Mouse (Mus musculus) midbrain, embryonic 15.5 days (tissue): ENCODE results near the gene Timm44. TPM values are rescaled to one million over a fixed set of nuclear protein-coding genes. Genes with fewer than 3 reads are reported as not detected.
A peak's percentile ranks its signal among the peaks of the same experiment; 100 is the strongest.

Experiments
- ATAC-seq: fragments of 200-750 bp; cut with Nextera tagmentation; replicated peaks from 2 replicates; pipeline ENCODE4 v1.8.0; 2017; ENCODE audit warnings: moderate TSS enrichment
- H3K27ac ChIP-seq: fragments of 300-500 bp; sonication (generic); 2 replicates; pipeline ENCODE4 v1.5.1; 2015; ENCODE audit warnings: mild to moderate bottlenecking, inconsistent platforms
- H3K27me3 ChIP-seq: fragments of 300-500 bp; sonication (generic); replicated peaks from 2 replicates; pipeline ENCODE4 v1.6.1; 2015; ENCODE audit warnings: inconsistent platforms
- H3K36me3 ChIP-seq: fragments of 300-500 bp; sonication (generic); replicated peaks from 2 replicates; pipeline ENCODE4 v1.6.1; 2015; ENCODE audit warnings: inconsistent platforms
- H3K4me1 ChIP-seq: fragments of 300-500 bp; sonication (generic); 2 replicates; pipeline ENCODE4 v1.6.1; 2015; ENCODE audit warnings: inconsistent platforms
- H3K4me2 ChIP-seq: fragments of 300-500 bp; sonication (generic); 2 replicates; pipeline ENCODE4 v1.6.1; 2015; ENCODE audit warnings: inconsistent platforms, mild to moderate bottlenecking, moderate library complexity
- H3K4me3 ChIP-seq: fragments of 300-500 bp; sonication (generic); 2 replicates; pipeline ENCODE4 v1.5.1; 2015; ENCODE audit warnings: mild to moderate bottlenecking, inconsistent platforms
- H3K9ac ChIP-seq: fragments of 300-500 bp; sonication (generic); 2 replicates; pipeline ENCODE4 v1.6.1; 2015; ENCODE audit warnings: mild to moderate bottlenecking, inconsistent platforms
- H3K9me3 ChIP-seq: fragments of 300-500 bp; sonication (generic); 2 replicates; pipeline ENCODE4 v1.6.1; 2016; ENCODE audit warnings: inconsistent platforms
- WGBS: fragments of 180-500 bp; shearing (Covaris S2); methylation state at CpG from one replicate; pipeline ENCODE4 v1.1.7; 2015; ENCODE audit warnings: mixed read lengths; 5-methylcytosine and 5-hydroxymethylcytosine counted together
- polyA plus RNA-seq: library from polyadenylated mRNA; unstranded; fragments of >200 nt; fragmentation: Nextera tagmentation; extraction: Ambion mirVana; gene quantifications from 2 replicates; pipeline ENCODE4 v1.2.1, GENCODE M21; 2015

Gene Timm44
- polyA plus RNA-seq, 1 experiment from 2014 or later, result 46.7 TPM

- ATAC-seq, result no peak
- H3K9ac ChIP-seq, result no peak within 1 kb of the TSS
These were observed 27.7 kb downstream of the Timm44 start, which contains the start of gene Tgfbr3l for GRCm38 (mm10) chr8:4247951-4248540. TSS of gene Tgfbr3l (plus strand) at chr8:4248214.

GRCm38 (mm10) chr8:4247241-4247640, 28.5 kb downstream of the Timm44 start:
- Histone ChIP-seq H3K4me2 (no peak overlapping the region), H3K4me3 (no peak overlapping the region), H3K27ac (no peak overlapping the region), H3K9ac (no peak overlapping the region), H3K27me3 (no peaks in the 10 kb centered on the region; the same call in 1 of the 2 replicates), H3K4me1 (peaks cover 5% of the 10 kb centered on the region), H3K36me3 (peaks cover 43% of the 10 kb centered on the region), H3K9me3 (no peaks in the 10 kb centered on the region)
- no peak for ATAC-seq
- WGBS, result 92% methylated on average over 8 of the region's 8 CpGs

More at GRCm38 (mm10) chr8:4247951-4248540, 27.7 kb downstream of the Timm44 start, which contains the start of gene Tgfbr3l:
- Histone ChIP-seq H3K4me3 (no peak within 1 kb of the TSS), H3K27ac (no peak within 1 kb of the TSS), H3K4me2 (no peak within 1 kb of the TSS), H3K27me3 (no peaks in the 10 kb centered on the region; the same call in 1 of the 2 replicates), H3K36me3 (peaks cover 37% of the 10 kb centered on the region), H3K9me3 (no peaks in the 10 kb centered on the region), H3K4me1 (peaks cover 9% of the 10 kb centered on the region)
- 76% methylated on average over 15 of the region's 15 CpGs for WGBS

- Histone ChIP-seq H3K4me1 (peaks cover 15% of the 10 kb centered on the region), H3K36me3 (peaks cover 43% of the 10 kb centered on the region), H3K27ac (no peak overlapping the region), H3K9me3 (no peaks in the 10 kb centered on the region), H3K27me3 (no peaks in the 10 kb centered on the region; the same call in 1 of the 2 replicates), H3K4me2 (no peak overlapping the region), H3K4me3 (no peak overlapping the region), H3K9ac (no peak overlapping the region)
- 89% methylated on average over 13 of the region's 13 CpGs for WGBS
- ATAC-seq, result no peak
These were observed 30.0 kb downstream of the Timm44 start for GRCm38 (mm10) chr8:4245737-4246136.

GRCm38 (mm10) chr8:4245061-4245460, 30.7 kb downstream of the Timm44 start:
- H3K4me2 ChIP-seq, result no peak overlapping the region
- ATAC-seq, result no peak
- peaks cover 22% of the 10 kb centered on the region for H3K4me1 ChIP-seq
- H3K4me3 ChIP-seq, result no peak overlapping the region
- H3K27me3 ChIP-seq, result no peaks in the 10 kb centered on the region; the same call in 1 of the 2 replicates
- WGBS, result 94% methylated on average over 5 of the region's 5 CpGs
- H3K9ac ChIP-seq, result no peak overlapping the region
- no peak overlapping the region for H3K27ac ChIP-seq
- H3K36me3 ChIP-seq, result peaks cover 43% of the 10 kb centered on the region
- H3K9me3 ChIP-seq, result no peaks in the 10 kb centered on the region

- H3K4me2 ChIP-seq, result peak overlapping the region; percentile 82
- peaks cover 38% of the 10 kb centered on the region for H3K4me1 ChIP-seq
- H3K9me3 ChIP-seq, result no peaks in the 10 kb centered on the region
- no peaks in the 10 kb centered on the region for H3K27me3 ChIP-seq
- whole genome bisulfite sequencing, result 13% methylated on average over 19 of the region's 19 CpGs
- H3K36me3 ChIP-seq, result peaks cover 18% of the 10 kb centered on the region
- peak overlapping the region; percentile 90 for H3K27ac ChIP-seq
- peak overlapping the region; percentile 75 for H3K4me3 ChIP-seq
- peak overlapping the region; percentile 63 for H3K9ac ChIP-seq
- peak; percentile 1; the same call in 1 of the 2 replicates for ATAC-seq
These were observed 36.4 kb downstream of the Timm44 start for GRCm38 (mm10) chr8:4239193-4239890.

GRCm38 (mm10) chr8:4238434-4239192, 37.1 kb downstream of the Timm44 start, which contains the start of the genes Map2k7 and Gm49320:
TSS of gene Map2k7 (plus strand) at chr8:4238740.
TSS of gene Gm49320 (plus strand) at chr8:4238865.
- Histone ChIP-seq H3K9ac (peak within 1 kb of the TSS; percentile 63), H3K27ac (peak within 1 kb of the TSS; percentile 90), H3K4me2 (peak within 1 kb of the TSS; percentile 82), H3K4me3 (peak within 1 kb of the TSS; percentile 75), H3K4me1 (peaks cover 38% of the 10 kb centered on the region), H3K9me3 (no peaks in the 10 kb centered on the region), H3K27me3 (no peaks in the 10 kb centered on the region), H3K36me3 (peaks cover 11% of the 10 kb centered on the region)
- under 1% methylated on average over 71 of the region's 71 CpGs for WGBS
- peak; percentile 95 for ATAC-seq

GRCm38 (mm10) chr8:4237814-4238433, 37.8 kb downstream of the Timm44 start:
- Histone ChIP-seq H3K4me1 (peaks cover 38% of the 10 kb centered on the region), H3K27ac (peak overlapping the region; percentile 90), H3K9me3 (no peaks in the 10 kb centered on the region), H3K36me3 (0 out of 2 replicates have a peak, but pooled peaks cover 6% of the 10 kb centered on the region), H3K4me2 (peak overlapping the region; percentile 82), H3K27me3 (no peaks in the 10 kb centered on the region), H3K9ac (peak overlapping the region; percentile 47), H3K4me3 (peak overlapping the region; percentile 75)
- WGBS, result 18% methylated on average over 15 of the region's 15 CpGs
- ATAC-seq, result peak; percentile 4; the same call in 1 of the 2 replicates

GRCm38 (mm10) chr8:4230612-4231351, 44.9 kb downstream of the Timm44 start:
- ATAC-seq, result no peak
- H3K9ac ChIP-seq, result no peak overlapping the region
- WGBS, result 61% methylated on average over 10 of the region's 10 CpGs
- no peak overlapping the region for H3K4me3 ChIP-seq
- no peaks in the 10 kb centered on the region for H3K9me3 ChIP-seq
- peaks cover 7% of the 10 kb centered on the region for H3K27me3 ChIP-seq
- H3K4me1 ChIP-seq, result no peaks in the 10 kb centered on the region; the same call in 1 of the 2 replicates
- H3K27ac ChIP-seq, result no peak overlapping the region
- no peaks in the 10 kb centered on the region for H3K36me3 ChIP-seq
- no peak overlapping the region for H3K4me2 ChIP-seq

GRCm38 (mm10) chr8:4229784-4230183, 45.9 kb downstream of the Timm44 start:
- peaks cover 7% of the 10 kb centered on the region for H3K27me3 ChIP-seq
- no peak overlapping the region for H3K4me2 ChIP-seq
- no peaks in the 10 kb centered on the region for H3K9me3 ChIP-seq
- no peak overlapping the region for H3K9ac ChIP-seq
- no peaks in the 10 kb centered on the region; the same call in 1 of the 2 replicates for H3K4me1 ChIP-seq
- 64% methylated on average over 5 of the region's 5 CpGs for WGBS
- H3K36me3 ChIP-seq, result no peaks in the 10 kb centered on the region
- no peak for ATAC-seq
- no peak overlapping the region for H3K4me3 ChIP-seq
- H3K27ac ChIP-seq, result no peak overlapping the region

- Histone ChIP-seq H3K9me3 (no peaks in the 10 kb centered on the region), H3K4me1 (no peaks in the 10 kb centered on the region; the same call in 1 of the 2 replicates), H3K27me3 (peaks cover 7% of the 10 kb centered on the region), H3K4me3 (no peak overlapping the region), H3K9ac (no peak overlapping the region), H3K36me3 (no peaks in the 10 kb centered on the region), H3K27ac (no peak overlapping the region), H3K4me2 (no peak overlapping the region)
- ATAC-seq, result no peak
- WGBS, result 91% methylated on average over 4 of the region's 4 CpGs
These were observed 47.8 kb downstream of the Timm44 start for GRCm38 (mm10) chr8:4227919-4228318.

- Histone ChIP-seq H3K36me3 (no peaks in the 10 kb centered on the region), H3K4me3 (no peak within 1 kb of the TSS), H3K9ac (no peak within 1 kb of the TSS), H3K4me1 (no peaks in the 10 kb centered on the region; the same call in 1 of the 2 replicates), H3K9me3 (no peaks in the 10 kb centered on the region), H3K4me2 (peak within 1 kb of the TSS; percentile 25), H3K27ac (no peak within 1 kb of the TSS), H3K27me3 (peaks cover 7% of the 10 kb centered on the region)
- 2% methylated on average over 33 of the region's 33 CpGs for WGBS
- no peak for ATAC-seq
These were observed 48.9 kb downstream of the Timm44 start, which contains the start of gene Lrrc8e for GRCm38 (mm10) chr8:4226739-4227347. TSS of gene Lrrc8e (plus strand) at chr8:4226827.
